Mouse (Mus musculus): Measurements from ENCODE around the gene Hand1. TPM values are rescaled to one million over a fixed set of nuclear protein-coding genes. Genes with fewer than 3 reads are reported as not detected.

Gene Hand1
- total and polyA plus RNA-seq, 3 experiments: not detected

DNA sequence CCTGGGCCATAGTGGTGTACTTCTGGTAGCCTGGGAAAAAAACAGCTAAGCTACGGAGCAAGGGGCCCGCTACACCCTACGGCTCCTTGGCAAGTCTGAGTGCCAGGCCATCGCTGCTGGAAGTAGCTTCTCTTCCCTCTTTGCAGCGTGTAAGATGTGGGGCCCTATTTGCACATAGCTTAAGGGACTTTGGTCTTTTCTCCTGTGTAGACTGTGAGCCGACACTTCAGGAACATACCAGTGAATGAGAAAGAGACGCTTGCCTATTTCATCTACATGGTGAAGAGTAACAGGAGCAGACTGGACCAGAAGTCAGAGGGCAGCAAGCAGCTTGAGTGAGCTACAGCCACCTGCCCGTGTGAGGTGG lies 22.9 kb downstream of the Hand1 start:
- Histone ChIP-seq H3K79me2 (ENCODE audit: control insufficient read depth, insufficient read depth, low read length, poor library complexity) (no peaks in the 10 kb centered on the region), H3K4me1 (ENCODE audit: control insufficient read depth in 1 of 2, insufficient read depth in 2 of 2, low read length in 2 of 2) (peaks cover 0 to 5% of the 10 kb centered on the region in 2 experiments; a peak in 2 of 4 replicates), H3K27me3 (ENCODE audit: control insufficient read depth in 1 of 2, insufficient read depth in 2 of 2, low read length in 2 of 2) (no peaks in the 10 kb centered on the region), H3K9ac (ENCODE audit: control insufficient read depth, low read depth, low read length, poor library complexity, severe bottlenecking) (no peak overlapping the region), H3K9me3 (replicated peaks; ENCODE audit: insufficient read depth, low read length) (no peaks in the 10 kb centered on the region), H3K36me3 (ENCODE audit: control insufficient read depth in 1 of 2, insufficient read depth in 2 of 2, low read length in 2 of 2) (peaks cover 0 to 4% of the 10 kb centered on the region in 2 experiments; a peak in 2 of 4 replicates), H3K4me3 (ENCODE audit: control insufficient read depth in 1 of 2, insufficient read depth in 1 of 2, low read depth in 2 of 2, low read length in 2 of 2) (no peak overlapping the region), H3K27ac (ENCODE audit: control insufficient read depth, low read depth, low read length) (no peak overlapping the region)
- DNase-seq (ENCODE audit: low read depth, low spot score): no peak
- TF ChIP-seq POLR2AphosphoS5 (IDR thresholded peaks at IDR 0.05; ENCODE audit: borderline replicate concordance, low read depth, low read length) (no peak), ETS1 (IDR thresholded peaks at IDR 0.05; ENCODE audit: low read depth, low read length) (no peak), NELFE (IDR thresholded peaks at IDR 0.05; ENCODE audit: low read depth, low read length) (no peak), SIN3A (IDR thresholded peaks at IDR 0.05; ENCODE audit: low read length) (no peak), CHD2 (IDR thresholded peaks at IDR 0.05; ENCODE audit: low read length) (no peak), SMC3 (IDR thresholded peaks at IDR 0.05; ENCODE audit: low read depth, low read length) (no peak), ZC3H11A (IDR thresholded peaks at IDR 0.05; ENCODE audit: low read depth, low read length) (no peak), POLR2AphosphoS2 (IDR thresholded peaks at IDR 0.05; ENCODE audit: low read length) (no peak), HCFC1 (IDR thresholded peaks at IDR 0.05; ENCODE audit: low read depth, low read length) (no peak), GATA1 (IDR thresholded peaks at IDR 0.05; ENCODE audit: low read depth, low read length) (no peak), EP300 (IDR thresholded peaks at IDR 0.05; ENCODE audit: low read depth in 1 of 2, low read length in 2 of 2) (no peak), TAL1 (IDR thresholded peaks at IDR 0.05; ENCODE audit: low read length) (no peak), KAT2A (conservative IDR thresholded peaks at IDR 0.05; ENCODE audit: low read depth, low read length) (no peak), MAFK (IDR thresholded peaks at IDR 0.05; ENCODE audit: borderline replicate concordance, low read depth, low read length) (no peak), CTCF (IDR thresholded peaks at IDR 0.05 in 2 of 3, conservative IDR thresholded peaks at IDR 0.05 in 1 of 3; ENCODE audit: control insufficient read depth in 1 of 3, insufficient read depth in 1 of 3, low read depth in 2 of 3, low read length in 3 of 3, poor library complexity in 1 of 3, severe bottlenecking in 1 of 3) (no peak), MAZ (IDR thresholded peaks at IDR 0.05; ENCODE audit: low read depth, low read length) (no peak)

DNA sequence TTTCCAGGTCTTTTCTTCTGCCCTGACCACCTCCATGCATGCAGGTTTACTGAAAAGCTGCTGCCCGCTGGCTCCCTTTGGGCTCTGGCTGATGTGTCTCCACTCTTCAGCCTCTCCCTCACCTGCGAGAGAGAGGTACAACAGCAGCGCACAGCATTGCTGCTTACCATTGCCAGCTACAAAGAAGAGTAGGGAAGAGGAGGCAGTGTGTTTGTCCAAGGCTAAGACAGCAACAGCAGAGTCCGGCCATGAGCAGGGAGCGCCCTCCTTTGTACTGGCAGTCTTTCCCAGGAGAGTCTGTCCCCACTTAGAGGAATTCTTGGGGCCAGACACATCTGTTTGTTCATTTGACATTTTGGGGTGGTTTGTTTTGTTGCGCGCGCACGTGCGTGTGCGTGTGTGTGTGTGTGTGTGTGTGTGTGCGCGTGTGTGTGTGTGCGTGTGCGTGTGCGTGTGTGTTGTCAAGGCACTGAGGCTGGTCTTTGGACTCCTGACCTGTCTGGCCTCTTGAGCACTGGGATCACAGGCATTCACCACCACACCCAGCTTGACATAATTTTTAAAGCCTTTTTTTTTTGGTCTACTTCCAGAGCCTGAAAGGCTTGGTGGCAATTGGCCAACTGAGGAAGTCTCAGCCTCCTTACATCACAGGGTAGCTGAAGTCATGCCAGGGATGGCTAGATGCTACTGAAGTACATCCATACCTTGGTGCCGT lies 23.4 kb downstream of the Hand1 start:
- Histone ChIP-seq H3K36me3 (ENCODE audit: control insufficient read depth in 1 of 2, insufficient read depth in 2 of 2, low read length in 2 of 2) (peaks cover 0 to 7% of the 10 kb centered on the region in 2 experiments; a peak in 3 of 4 replicates), H3K79me2 (ENCODE audit: control insufficient read depth, insufficient read depth, low read length, poor library complexity) (peaks cover under 1% of the 10 kb centered on the region; the same call in 1 of the 2 replicates), H3K9ac (ENCODE audit: control insufficient read depth, low read depth, low read length, poor library complexity, severe bottlenecking) (no peak overlapping the region), H3K27me3 (ENCODE audit: control insufficient read depth in 1 of 2, insufficient read depth in 2 of 2, low read length in 2 of 2) (no peaks in the 10 kb centered on the region), H3K4me3 (ENCODE audit: control insufficient read depth in 1 of 2, insufficient read depth in 1 of 2, low read depth in 2 of 2, low read length in 2 of 2) (no peak overlapping the region), H3K9me3 (replicated peaks; ENCODE audit: insufficient read depth, low read length) (no peaks in the 10 kb centered on the region), H3K4me1 (ENCODE audit: control insufficient read depth in 1 of 2, insufficient read depth in 2 of 2, low read length in 2 of 2) (peaks cover 0 to 9% of the 10 kb centered on the region in 2 experiments; a peak in 2 of 4 replicates), H3K27ac (ENCODE audit: control insufficient read depth, low read depth, low read length) (no peak overlapping the region)
- no peak for DNase-seq (ENCODE audit: low read depth, low spot score)
- TF ChIP-seq GABPA (IDR thresholded peaks at IDR 0.05; ENCODE audit: low read depth, low read length) (no peak), EP300 (IDR thresholded peaks at IDR 0.05; ENCODE audit: low read depth in 1 of 2, low read length in 2 of 2) (no peak), MEF2A (IDR thresholded peaks at IDR 0.05; ENCODE audit: extremely low read depth, insufficient replicate concordance, low read depth, low read length, poor library complexity, severe bottlenecking) (no peak), ETS1 (IDR thresholded peaks at IDR 0.05; ENCODE audit: low read depth, low read length) (no peak), UBTF (IDR thresholded peaks at IDR 0.05; ENCODE audit: borderline replicate concordance, insufficient read depth, low read depth, low read length) (no peak), ZKSCAN1 (IDR thresholded peaks at IDR 0.05; ENCODE audit: low read depth, low read length) (no peak), MYB (IDR thresholded peaks at IDR 0.05; ENCODE audit: low read depth, low read length) (no peak), MYC (IDR thresholded peaks at IDR 0.05; ENCODE audit: low read depth, low read length) (no peak), GATA1 (IDR thresholded peaks at IDR 0.05; ENCODE audit: low read depth, low read length) (no peak), MXI1 (IDR thresholded peaks at IDR 0.05; ENCODE audit: low read depth, low read length) (no peak), USF2 (IDR thresholded peaks at IDR 0.05; ENCODE audit: borderline replicate concordance in 1 of 2, insufficient read depth in 1 of 2, low read depth in 1 of 2, low read length in 2 of 2) (no peak), MAZ (IDR thresholded peaks at IDR 0.05; ENCODE audit: low read depth, low read length) (no peak), USF1 (IDR thresholded peaks at IDR 0.05; ENCODE audit: low read depth, low read length) (no peak), TBP (IDR thresholded peaks at IDR 0.05; ENCODE audit: low read depth, low read length) (no peak), HCFC1 (IDR thresholded peaks at IDR 0.05; ENCODE audit: low read depth, low read length) (no peak), MAX (IDR thresholded peaks at IDR 0.05; ENCODE audit: low read length) (no peak), NELFE (IDR thresholded peaks at IDR 0.05; ENCODE audit: low read depth, low read length) (no peak), ELF1 (IDR thresholded peaks at IDR 0.05; ENCODE audit: low read depth, low read length) (no peak), BHLHE40 (IDR thresholded peaks at IDR 0.05; ENCODE audit: borderline replicate concordance, low read depth, low read length) (no peak)
